Mouse (Mus musculus) WW6 (cell line): Measurements from ENCODE around the gene Lrrc29.
A peak's percentile ranks its signal among the peaks of the same experiment; 100 is the strongest.
"Not testable (repeated sequence)": the region's sequence is repeated elsewhere in the genome, so short reads cannot be mapped to it uniquely, and the experiment has no call there.

Experiments used
- DNase-seq: peaks from one replicate; pipeline ENCODE4 v3.0.0-alpha.2; 2013; ENCODE audit warnings: low read depth, low spot score

Lrrc29 gene

GRCm38 (mm10) chr8:105309142-105309847, 16.8 kb downstream of the Lrrc29 start:
- DNase-seq, result no peak

GRCm38 (mm10) chr8:105308428-105308827, 17.6 kb downstream of the Lrrc29 start:
- no peak for DNase-seq

GRCm38 (mm10) chr8:105307670-105308069, 18.4 kb downstream of the Lrrc29 start:
- no peak for DNase-seq

GRCm38 (mm10) chr8:105306146-105306691, 19.9 kb downstream of the Lrrc29 start:
- DNase-seq, result no peak

- DNase-seq, result no peak
Observed at GRCm38 (mm10) chr8:105305211-105306145, 20.6 kb downstream of the Lrrc29 start, which contains the start of gene Elmo3. Gene Elmo3 (plus strand): TSS chr8:105305601.

GRCm38 (mm10) chr8:105304325-105305210, 21.5 kb downstream of the Lrrc29 start:
- DNase-seq, result no peak

GRCm38 (mm10) chr8:105303874-105304273, 22.2 kb downstream of the Lrrc29 start:
- no peak for DNase-seq

GRCm38 (mm10) chr8:105303396-105303795, 22.7 kb downstream of the Lrrc29 start:
- no peak for DNase-seq

GRCm38 (mm10) chr8:105299962-105300361, 26.1 kb downstream of the Lrrc29 start:
- DNase-seq, result no peak

- no peak for DNase-seq
Observed at GRCm38 (mm10) chr8:105298351-105299252, 27.5 kb downstream of the Lrrc29 start.

GRCm38 (mm10) chr8:105297511-105298192, 28.4 kb downstream of the Lrrc29 start, which contains the start of gene E2f4:
Gene E2f4 (plus strand): TSS chr8:105297663.
- peak; percentile 81 for DNase-seq

- no peak for DNase-seq
Observed at GRCm38 (mm10) chr8:105295895-105296573, 30.0 kb downstream of the Lrrc29 start, which contains the start of gene Exoc3l. Gene Exoc3l (minus strand): TSS chr8:105296101.

- DNase-seq, result no peak
Observed at GRCm38 (mm10) chr8:105295256-105295655, 30.8 kb downstream of the Lrrc29 start.

- no peak for DNase-seq
Observed at GRCm38 (mm10) chr8:105294776-105295175, 31.3 kb downstream of the Lrrc29 start.

GRCm38 (mm10) chr8:105293405-105293804, 32.7 kb downstream of the Lrrc29 start:
- DNase-seq, result no peak

GRCm38 (mm10) chr8:105292471-105292870, 33.6 kb downstream of the Lrrc29 start:
- no peak for DNase-seq

- not testable (repeated sequence) for DNase-seq
Observed at GRCm38 (mm10) chr8:105291802-105292201, 34.3 kb downstream of the Lrrc29 start.

- DNase-seq, result not testable (repeated sequence)
Observed at GRCm38 (mm10) chr8:105291364-105291763, 34.7 kb downstream of the Lrrc29 start.
